Mouse (Mus musculus) midbrain, embryonic 16.5 days (tissue): ENCODE results near the gene H2-K1. TPM values are rescaled to one million over a fixed set of nuclear protein-coding genes. Genes with fewer than 3 reads are reported as not detected.

Experiments
- ATAC-seq: fragments of 200-750 bp; cut with Nextera tagmentation; 2 replicates; pipeline ENCODE4 v1.8.0; 2017; ENCODE audit warnings: moderate TSS enrichment
- H3K27ac ChIP-seq: fragments of 300-500 bp; sonication (generic); 2 replicates; pipeline ENCODE4 v1.5.1; 2014; ENCODE audit warnings: mild to moderate bottlenecking, low read length, mixed read lengths
- H3K27me3 ChIP-seq: fragments of 300-500 bp; sonication (generic); 2 replicates; pipeline ENCODE4 v1.6.1; 2014; ENCODE audit warnings: low read depth, low read length, mixed read lengths; ENCODE audit not compliant: control insufficient read depth, insufficient read depth
- H3K36me3 ChIP-seq: fragments of 300-500 bp; sonication (generic); 2 replicates; pipeline ENCODE4 v1.6.1; 2014; ENCODE audit warnings: mild to moderate bottlenecking, low read length, moderate library complexity, mixed read lengths; ENCODE audit not compliant: control insufficient read depth, insufficient read depth
- H3K4me1 ChIP-seq: fragments of 300-500 bp; sonication (generic); 2 replicates; pipeline ENCODE4 v1.6.1; 2014; ENCODE audit warnings: mild to moderate bottlenecking, low read length, mixed read lengths; ENCODE audit not compliant: control insufficient read depth, insufficient read depth
- H3K4me2 ChIP-seq: fragments of 300-500 bp; sonication (generic); 2 replicates; pipeline ENCODE4 v1.6.1; 2014; ENCODE audit warnings: mild to moderate bottlenecking, low read length, mixed read lengths
- H3K4me3 ChIP-seq: fragments of 300-500 bp; sonication (generic); 2 replicates; pipeline ENCODE4 v1.5.1; 2014; ENCODE audit warnings: low read depth, mild to moderate bottlenecking, low read length, moderate library complexity, mixed read lengths
- H3K9ac ChIP-seq: fragments of 300-500 bp; sonication (generic); 2 replicates; pipeline ENCODE4 v1.6.1; 2014; ENCODE audit warnings: low read depth, low read length, mixed read lengths
- H3K9me3 ChIP-seq: fragments of 300-500 bp; sonication (generic); replicated peaks from 2 replicates; pipeline ENCODE4 v1.6.1; 2014; ENCODE audit warnings: mild to moderate bottlenecking, low read length, mixed read lengths; ENCODE audit not compliant: control insufficient read depth, poor library complexity, severe bottlenecking
- WGBS: fragments of 180-500 bp; shearing (Covaris S2); extraction: QIAGEN DNeasy Blood & Tissue Kit; methylation state at CpG from one replicate; pipeline ENCODE4 v1.1.7; 2014; 5-methylcytosine and 5-hydroxymethylcytosine counted together
- polyA plus RNA-seq: library from polyadenylated mRNA; unstranded; fragments of >200 nt; fragmentation: Nextera tagmentation; extraction: Ambion mirVana; gene quantifications from 2 replicates; pipeline ENCODE4 v1.2.1, GENCODE M21; 2015

H2-K1 gene
- polyA plus RNA-seq, 1 experiment from 2014 or later = 13.1 TPM

- H3K9ac ChIP-seq = no peak overlapping the region
- no peaks in the 10 kb centered on the region for H3K4me1 ChIP-seq
- no peaks in the 10 kb centered on the region for H3K9me3 ChIP-seq
- H3K4me2 ChIP-seq = peak overlapping the region; percentile 28; the same call in 1 of the 2 replicates
- H3K4me3 ChIP-seq = no peak overlapping the region
- peaks cover 14% of the 10 kb centered on the region for H3K36me3 ChIP-seq
- ATAC-seq = peak; percentile 81
- no peak overlapping the region for H3K27ac ChIP-seq
- WGBS = 2% methylated on average over 9 of the region's 9 CpGs
- H3K27me3 ChIP-seq = no peaks in the 10 kb centered on the region
Measured at GRCm38 (mm10) chr17:33968489-33968888, 31.7 kb downstream of the H2-K1 start.

- Histone ChIP-seq H3K4me3 (no peak overlapping the region), H3K9ac (no peak overlapping the region), H3K27ac (no peak overlapping the region), H3K4me1 (no peaks in the 10 kb centered on the region), H3K36me3 (peaks cover 32% of the 10 kb centered on the region), H3K4me2 (no peak overlapping the region), H3K9me3 (no peaks in the 10 kb centered on the region), H3K27me3 (no peaks in the 10 kb centered on the region)
- ATAC-seq = no peak
- WGBS = 91% methylated on average over 16 of the region's 16 CpGs
Measured at GRCm38 (mm10) chr17:33965846-33966550, 34.1 kb downstream of the H2-K1 start.

- no peak overlapping the region for H3K4me3 ChIP-seq
- no peaks in the 10 kb centered on the region for H3K9me3 ChIP-seq
- 92% methylated on average over 16 of the region's 17 CpGs for WGBS
- ATAC-seq = no peak
- peaks cover 35% of the 10 kb centered on the region for H3K36me3 ChIP-seq
- no peaks in the 10 kb centered on the region for H3K27me3 ChIP-seq
- no peaks in the 10 kb centered on the region for H3K4me1 ChIP-seq
- H3K9ac ChIP-seq = no peak overlapping the region
- no peak overlapping the region for H3K27ac ChIP-seq
- H3K4me2 ChIP-seq = no peak overlapping the region
Measured at GRCm38 (mm10) chr17:33965082-33965845, 34.9 kb downstream of the H2-K1 start.

GRCm38 (mm10) chr17:33962876-33963275 lies 37.3 kb downstream of the H2-K1 start:
- no peaks in the 10 kb centered on the region; the same call in 1 of the 2 replicates for H3K4me1 ChIP-seq
- H3K36me3 ChIP-seq = peaks cover 44% of the 10 kb centered on the region
- no peak overlapping the region for H3K9ac ChIP-seq
- H3K27me3 ChIP-seq = no peaks in the 10 kb centered on the region
- no peak for ATAC-seq
- H3K4me3 ChIP-seq = no peak overlapping the region
- no peaks in the 10 kb centered on the region for H3K9me3 ChIP-seq
- no peak overlapping the region for H3K27ac ChIP-seq
- 90% methylated on average over 7 of the region's 7 CpGs for WGBS
- H3K4me2 ChIP-seq = no peak overlapping the region

GRCm38 (mm10) chr17:33959948-33960347 lies 40.2 kb downstream of the H2-K1 start:
- Histone ChIP-seq H3K27ac (no peak overlapping the region), H3K9ac (no peak overlapping the region), H3K4me2 (no peak overlapping the region), H3K4me3 (no peak overlapping the region), H3K36me3 (peaks cover 31% of the 10 kb centered on the region), H3K4me1 (peaks cover 9% of the 10 kb centered on the region), H3K9me3 (no peaks in the 10 kb centered on the region), H3K27me3 (no peaks in the 10 kb centered on the region)
- no peak for ATAC-seq
- WGBS = 94% methylated on average over 15 of the region's 15 CpGs

DNA sequence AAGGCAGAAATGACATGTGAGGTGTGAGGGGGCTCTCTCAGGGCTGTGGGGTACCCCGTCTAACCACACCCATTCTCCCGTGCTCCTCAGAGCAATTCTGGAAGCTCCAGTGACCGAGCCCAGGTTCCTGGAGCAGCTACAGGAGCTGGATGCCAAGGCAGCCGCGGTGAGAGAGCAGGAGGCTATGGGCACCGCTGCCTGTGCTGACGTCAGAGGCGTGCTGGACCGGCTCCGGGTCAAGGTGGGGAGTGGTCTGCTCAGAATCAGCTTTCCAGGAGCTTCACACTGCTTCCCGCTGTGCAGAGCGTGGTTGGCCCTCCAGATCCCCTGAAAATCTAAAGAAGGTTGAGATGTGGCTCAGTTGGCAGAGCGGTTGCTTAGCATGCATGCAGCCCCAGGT lies 41.0 kb downstream of the H2-K1 start:
- H3K36me3 ChIP-seq = peaks cover 30% of the 10 kb centered on the region
- no peak overlapping the region for H3K9ac ChIP-seq
- no peak overlapping the region for H3K27ac ChIP-seq
- H3K27me3 ChIP-seq = no peaks in the 10 kb centered on the region
- peaks cover 16% of the 10 kb centered on the region for H3K4me1 ChIP-seq
- no peaks in the 10 kb centered on the region for H3K9me3 ChIP-seq
- H3K4me2 ChIP-seq = no peak overlapping the region
- 96% methylated on average over 13 of the region's 13 CpGs for WGBS
- ATAC-seq = no peak
- H3K4me3 ChIP-seq = no peak overlapping the region

DNA sequence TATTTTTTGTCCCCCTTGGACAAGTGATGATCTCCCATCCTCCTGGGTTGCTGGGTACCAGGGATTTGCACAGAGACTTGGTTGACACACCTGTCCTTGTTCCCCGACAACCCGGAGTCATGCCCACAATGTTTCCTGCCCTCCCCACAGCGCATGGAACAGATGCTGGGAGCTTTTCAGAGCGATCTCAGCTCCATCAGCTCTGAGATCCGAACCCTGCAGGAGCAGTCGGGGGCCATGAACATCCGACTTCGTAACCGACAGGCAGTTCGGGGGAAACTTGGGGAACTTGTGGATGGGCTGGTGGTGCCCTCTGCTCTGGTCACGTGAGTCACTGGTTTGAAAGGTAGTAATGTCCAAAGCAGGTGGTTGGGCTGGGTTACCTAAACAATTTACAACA lies 41.7 kb downstream of the H2-K1 start:
- WGBS = 97% methylated on average over 11 of the region's 11 CpGs
- Histone ChIP-seq H3K9me3 (no peaks in the 10 kb centered on the region), H3K9ac (no peak overlapping the region), H3K4me3 (no peak overlapping the region), H3K4me2 (no peak overlapping the region), H3K27me3 (no peaks in the 10 kb centered on the region), H3K4me1 (peaks cover 22% of the 10 kb centered on the region), H3K27ac (no peak overlapping the region), H3K36me3 (peaks cover 30% of the 10 kb centered on the region)
- ATAC-seq = no peak

DNA sequence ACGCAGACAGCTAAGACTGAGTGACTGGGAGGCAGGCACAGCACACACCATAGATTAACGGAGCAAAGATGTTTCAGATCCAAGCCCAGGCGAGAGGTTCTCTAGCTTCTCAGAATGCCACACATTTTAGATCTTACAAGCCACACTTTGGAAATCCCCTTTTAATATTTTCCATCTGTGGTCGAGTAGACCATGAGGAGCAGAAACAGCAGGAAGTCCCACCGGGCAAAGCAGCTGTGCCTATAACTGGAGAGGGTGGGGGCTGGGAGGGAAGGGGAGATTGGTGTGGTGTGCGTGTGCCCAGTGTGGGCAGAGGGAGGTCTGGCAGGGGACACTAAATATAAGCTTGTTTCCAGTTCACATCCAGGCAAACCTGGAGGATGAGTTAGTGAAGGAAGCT lies 42.7 kb downstream of the H2-K1 start:
- no peaks in the 10 kb centered on the region for H3K9me3 ChIP-seq
- no peaks in the 10 kb centered on the region for H3K27me3 ChIP-seq
- peaks cover 31% of the 10 kb centered on the region for H3K4me1 ChIP-seq
- H3K27ac ChIP-seq = no peak overlapping the region
- peaks cover 31% of the 10 kb centered on the region for H3K36me3 ChIP-seq
- 88% methylated on average over 6 of the region's 6 CpGs for WGBS
- H3K9ac ChIP-seq = no peak overlapping the region
- no peak overlapping the region for H3K4me3 ChIP-seq
- ATAC-seq = no peak
- no peak overlapping the region for H3K4me2 ChIP-seq

- no peak for ATAC-seq
Measured at GRCm38 (mm10) chr17:33956336-33956735, 43.8 kb downstream of the H2-K1 start.

More at GRCm38 (mm10) chr17:33956336-33956735, 43.8 kb downstream of the H2-K1 start:
- Histone ChIP-seq H3K9me3 (no peaks in the 10 kb centered on the region), H3K4me3 (peak overlapping the region; percentile 88), H3K36me3 (peaks cover 26% of the 10 kb centered on the region; the same call in 1 of the 2 replicates), H3K9ac (peak overlapping the region; percentile 87), H3K27me3 (no peaks in the 10 kb centered on the region), H3K4me2 (peak overlapping the region; percentile 82), H3K4me1 (peaks cover 41% of the 10 kb centered on the region), H3K27ac (peak overlapping the region; percentile 94)
- 9% methylated on average over 10 of the region's 10 CpGs for WGBS
